Mouse (Mus musculus) neural tube, embryonic 12.5 days (tissue): ENCODE measurements at regions not wholly inside any gene's neighbourhood (a gene's known extent, or its start where the extent isn't known, plus 50 kb on each side); places are given as distances from the start of the nearest gene placed in this dataset.
"Not testable (repeated sequence)": the region's sequence is repeated elsewhere in the genome, so short reads cannot be mapped to it uniquely, and the experiment has no call there.

Experiments
- ATAC-seq: fragments of 200-750 bp; cut with Nextera tagmentation; 2 replicates; pipeline ENCODE4 v1.8.0; 2017; ENCODE audit warnings: low read depth, mild to moderate bottlenecking, moderate TSS enrichment, moderate library complexity; ENCODE audit not compliant: low FRiP score
- H3K27ac ChIP-seq: fragments of 300-500 bp; sonication (generic); 2 replicates; pipeline ENCODE4 v1.5.1; 2016
- H3K27me3 ChIP-seq: fragments of 300-500 bp; sonication (generic); replicated peaks from 2 replicates; pipeline ENCODE4 v1.6.1; 2016; ENCODE audit warnings: mild to moderate bottlenecking
- H3K36me3 ChIP-seq: fragments of 300-500 bp; sonication (generic); 2 replicates; pipeline ENCODE4 v1.6.1; 2016; ENCODE audit warnings: mild to moderate bottlenecking
- H3K4me1 ChIP-seq: fragments of 300-500 bp; sonication (generic); 2 replicates; pipeline ENCODE4 v1.6.1; 2016
- H3K4me2 ChIP-seq: fragments of 300-500 bp; sonication (generic); replicated peaks from 2 replicates; pipeline ENCODE4 v1.6.1; 2016; ENCODE audit warnings: mild to moderate bottlenecking
- H3K4me3 ChIP-seq: fragments of 300-500 bp; sonication (generic); 2 replicates; pipeline ENCODE4 v1.5.1; 2016
- H3K9ac ChIP-seq: fragments of 300-500 bp; sonication (generic); 2 replicates; pipeline ENCODE4 v1.6.1; 2016; ENCODE audit warnings: mild to moderate bottlenecking
- H3K9me3 ChIP-seq: fragments of 300-500 bp; sonication (generic); 2 replicates; pipeline ENCODE4 v1.6.1; 2016; ENCODE audit warnings: mild to moderate bottlenecking
- WGBS: fragments of 180-500 bp; shearing (Covaris S2); methylation state at CpG from one replicate; pipeline ENCODE4 v1.1.7; 2016; 5-methylcytosine and 5-hydroxymethylcytosine counted together

- Histone ChIP-seq H3K4me3 (no peak overlapping the region), H3K4me2 (no peak overlapping the region), H3K9ac (no peak overlapping the region), H3K4me1 (no peaks in the 10 kb centered on the region), H3K27me3 (no peaks in the 10 kb centered on the region), H3K9me3 (no peaks in the 10 kb centered on the region), H3K36me3 (no peaks in the 10 kb centered on the region), H3K27ac (no peak overlapping the region)
- WGBS, result 85% methylated on average over 2 of the region's 2 CpGs
- no peak for ATAC-seq
These were observed 87.6 kb downstream of the Serpinb8 start for GRCm38 (mm10) chr1:107677404-107677803.

GRCm38 (mm10) chr1:107696858-107697257 lies 107.1 kb downstream of the Serpinb8 start:
- WGBS, result 12% methylated on average over 2 of the region's 2 CpGs

GRCm38 (mm10) chr1:107706108-107706548 lies 116.3 kb downstream of the Serpinb8 start:
- no peaks in the 10 kb centered on the region for H3K4me1 ChIP-seq

More at GRCm38 (mm10) chr1:107696858-107697257, 107.1 kb downstream of the Serpinb8 start:
- Histone ChIP-seq H3K4me3 (no peak overlapping the region), H3K36me3 (no peaks in the 10 kb centered on the region), H3K9me3 (no peaks in the 10 kb centered on the region), H3K4me2 (no peak overlapping the region), H3K9ac (no peak overlapping the region), H3K4me1 (no peaks in the 10 kb centered on the region), H3K27ac (no peak overlapping the region), H3K27me3 (no peaks in the 10 kb centered on the region)
- ATAC-seq, result no peak

GRCm38 (mm10) chr1:107708601-107709000 lies 118.8 kb downstream of the Serpinb8 start:
- Histone ChIP-seq H3K4me1 (no peaks in the 10 kb centered on the region), H3K27me3 (no peaks in the 10 kb centered on the region)

More at GRCm38 (mm10) chr1:107706108-107706548, 116.3 kb downstream of the Serpinb8 start:
- Histone ChIP-seq H3K36me3 (no peaks in the 10 kb centered on the region), H3K4me3 (no peak overlapping the region), H3K4me2 (no peak overlapping the region), H3K27ac (no peak overlapping the region), H3K27me3 (no peaks in the 10 kb centered on the region), H3K9me3 (no peaks in the 10 kb centered on the region), H3K9ac (no peak overlapping the region)
- no peak for ATAC-seq

GRCm38 (mm10) chr1:107714869-107715268 lies 125.1 kb downstream of the Serpinb8 start:
- Histone ChIP-seq H3K4me2 (no peak overlapping the region), H3K36me3 (no peaks in the 10 kb centered on the region), H3K27ac (no peak overlapping the region), H3K9me3 (no peaks in the 10 kb centered on the region), H3K4me3 (no peak overlapping the region), H3K9ac (no peak overlapping the region), H3K27me3 (no peaks in the 10 kb centered on the region), H3K4me1 (no peaks in the 10 kb centered on the region)
- ATAC-seq, result no peak
- 84% methylated on average over 1 of the region's 1 CpGs for WGBS

More at GRCm38 (mm10) chr1:107708601-107709000, 118.8 kb downstream of the Serpinb8 start:
- WGBS, result 88% methylated on average over 5 of the region's 5 CpGs
- ATAC-seq, result no peak
- no peak overlapping the region for H3K4me2 ChIP-seq
- no peaks in the 10 kb centered on the region for H3K36me3 ChIP-seq
- no peaks in the 10 kb centered on the region for H3K9me3 ChIP-seq
- no peak overlapping the region for H3K9ac ChIP-seq
- no peak overlapping the region for H3K4me3 ChIP-seq
- H3K27ac ChIP-seq, result no peak overlapping the region

DNA sequence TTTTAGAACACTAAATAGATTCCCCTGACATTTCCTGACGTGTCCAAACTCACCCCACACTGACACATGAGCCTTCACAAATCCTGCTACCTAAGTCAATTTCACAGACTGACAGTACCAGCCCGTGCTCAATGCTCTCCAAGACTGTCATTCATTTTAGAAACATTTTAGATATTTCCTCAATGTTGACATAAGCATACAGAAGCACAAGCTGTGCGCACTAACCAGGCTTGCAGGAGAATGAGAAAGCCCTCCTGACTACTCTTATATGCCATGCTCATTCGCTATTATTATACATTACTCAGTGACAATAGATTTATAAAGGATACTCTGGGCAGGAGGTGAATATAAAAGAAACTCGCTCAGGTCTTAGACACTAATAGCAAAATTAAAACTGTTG lies 129.5 kb downstream of the Serpinb8 start:
- Histone ChIP-seq H3K36me3 (no peaks in the 10 kb centered on the region), H3K4me2 (no peak overlapping the region), H3K27me3 (no peaks in the 10 kb centered on the region), H3K4me3 (no peak overlapping the region), H3K27ac (no peak overlapping the region), H3K9ac (no peak overlapping the region), H3K9me3 (no peaks in the 10 kb centered on the region), H3K4me1 (no peaks in the 10 kb centered on the region)
- 73% methylated on average over 5 of the region's 5 CpGs for WGBS
- ATAC-seq, result no peak

DNA sequence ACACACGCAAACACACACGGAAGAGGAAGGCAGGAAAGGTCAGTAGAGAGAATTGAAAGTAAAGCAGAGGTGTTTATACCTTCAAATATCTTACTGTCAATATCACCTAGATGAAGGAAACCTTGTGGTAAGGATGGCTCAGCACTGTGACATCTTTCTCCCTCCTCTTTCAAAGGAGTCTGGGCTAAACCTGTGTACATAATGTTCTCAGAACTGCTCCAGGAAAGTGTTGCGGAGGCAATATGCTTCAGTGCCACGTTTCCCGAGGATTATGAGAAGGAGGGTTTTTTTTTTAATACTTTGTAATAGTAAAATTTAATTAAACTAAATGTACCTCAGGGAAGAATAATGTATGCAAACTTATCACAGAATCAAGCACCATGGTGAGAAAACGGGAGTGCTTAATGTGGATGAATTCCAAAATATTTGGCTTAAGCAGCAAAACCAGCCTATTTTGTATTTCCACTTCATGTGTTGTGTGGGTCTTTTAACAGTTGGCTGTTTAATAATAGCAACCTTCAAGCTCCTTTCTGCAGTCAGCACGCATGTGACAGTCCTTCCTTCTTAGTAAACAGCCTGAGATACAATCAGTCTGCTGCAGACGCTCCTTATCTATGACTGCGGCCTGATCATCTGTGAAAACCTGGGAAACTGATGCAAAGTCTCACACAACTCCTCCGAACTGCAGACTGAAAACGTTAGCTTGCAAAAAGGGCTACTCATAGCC lies 138.5 kb downstream of the Serpinb8 start:
- no peak overlapping the region for H3K9ac ChIP-seq
- no peak overlapping the region for H3K27ac ChIP-seq
- no peaks in the 10 kb centered on the region for H3K36me3 ChIP-seq
- no peak overlapping the region for H3K4me3 ChIP-seq
- WGBS, result 86% methylated on average over 11 of the region's 11 CpGs
- H3K27me3 ChIP-seq, result no peaks in the 10 kb centered on the region
- H3K9me3 ChIP-seq, result no peaks in the 10 kb centered on the region
- no peaks in the 10 kb centered on the region for H3K4me1 ChIP-seq
- H3K4me2 ChIP-seq, result no peak overlapping the region
- no peak for ATAC-seq

- ATAC-seq, result no peak
- H3K27ac ChIP-seq, result no peak overlapping the region
- H3K9ac ChIP-seq, result no peak overlapping the region
- H3K27me3 ChIP-seq, result no peaks in the 10 kb centered on the region
- no peaks in the 10 kb centered on the region for H3K9me3 ChIP-seq
- WGBS, result 84% methylated on average over 1 of the region's 1 CpGs
- H3K36me3 ChIP-seq, result no peaks in the 10 kb centered on the region
- no peak overlapping the region for H3K4me2 ChIP-seq
- no peaks in the 10 kb centered on the region for H3K4me1 ChIP-seq
- H3K4me3 ChIP-seq, result no peak overlapping the region
These were observed 175.5 kb downstream of the Serpinb8 start for GRCm38 (mm10) chr1:107765307-107765706.

DNA sequence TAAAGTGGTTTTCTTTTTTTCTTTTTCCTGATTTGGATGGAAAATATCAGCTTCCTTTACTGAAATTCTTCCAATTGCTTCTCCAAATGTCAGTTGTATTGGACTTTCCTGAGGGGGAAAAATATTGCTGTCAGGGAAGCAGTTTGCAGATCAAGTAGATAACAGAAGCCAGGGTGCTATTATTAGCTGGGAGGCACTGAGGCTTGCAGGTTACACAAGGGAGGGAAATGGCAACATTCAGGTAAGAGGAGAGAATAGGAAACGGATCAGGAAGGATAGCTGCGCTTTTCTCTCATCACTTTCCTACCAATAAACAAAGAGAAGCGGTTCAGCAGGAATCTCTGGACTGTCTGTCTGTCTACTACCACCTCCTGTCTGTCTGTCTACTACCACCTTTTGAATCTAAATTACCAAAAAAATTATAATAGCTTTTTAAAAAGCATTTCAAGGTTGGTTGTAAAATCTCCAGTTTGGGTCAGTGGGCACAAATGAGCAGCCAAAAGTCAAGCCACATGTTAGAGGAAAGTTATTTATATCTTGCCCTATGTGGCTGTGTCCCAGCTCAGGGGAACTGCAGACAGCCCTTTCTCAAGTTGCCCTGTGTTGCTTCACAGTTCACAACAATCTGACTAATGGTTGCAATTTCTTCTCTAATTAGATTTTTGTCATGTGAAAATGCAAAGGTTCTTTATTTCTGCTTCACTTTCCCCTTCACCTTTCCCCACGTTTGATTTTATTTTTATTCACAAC lies 177.6 kb downstream of the Serpinb8 start:
- H3K27me3 ChIP-seq, result no peaks in the 10 kb centered on the region
- H3K9ac ChIP-seq, result no peak overlapping the region
- ATAC-seq, result no peak
- no peak overlapping the region for H3K4me2 ChIP-seq
- WGBS, result 73% methylated on average over 4 of the region's 4 CpGs
- no peak overlapping the region for H3K27ac ChIP-seq
- H3K9me3 ChIP-seq, result no peaks in the 10 kb centered on the region
- H3K4me1 ChIP-seq, result no peaks in the 10 kb centered on the region
- H3K4me3 ChIP-seq, result no peak overlapping the region
- no peaks in the 10 kb centered on the region for H3K36me3 ChIP-seq

DNA sequence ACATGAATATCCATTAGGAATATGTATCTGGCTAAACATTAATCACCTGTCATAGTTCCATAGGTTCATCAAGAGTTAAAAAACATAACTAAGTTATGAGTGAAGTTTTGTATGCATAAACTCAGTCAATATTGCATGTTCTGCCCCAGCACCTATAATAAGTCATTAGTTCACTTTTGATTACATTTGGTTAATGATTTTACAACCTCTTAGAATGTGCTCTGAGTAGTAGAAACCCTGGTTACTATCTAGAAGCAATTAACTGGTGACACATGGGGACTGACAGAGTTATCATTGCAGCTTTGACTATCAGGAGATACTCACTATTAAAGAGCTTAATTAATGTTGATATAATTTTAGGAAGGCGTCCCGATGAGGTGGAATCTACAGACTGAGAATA lies 183.2 kb downstream of the Serpinb8 start:
- H3K9ac ChIP-seq, result no peak overlapping the region
- H3K4me2 ChIP-seq, result no peak overlapping the region
- H3K4me3 ChIP-seq, result no peak overlapping the region
- no peak for ATAC-seq
- no peak overlapping the region for H3K27ac ChIP-seq
- no peaks in the 10 kb centered on the region for H3K4me1 ChIP-seq
- H3K27me3 ChIP-seq, result no peaks in the 10 kb centered on the region
- 89% methylated on average over 2 of the region's 2 CpGs for WGBS
- no peaks in the 10 kb centered on the region for H3K9me3 ChIP-seq
- H3K36me3 ChIP-seq, result no peaks in the 10 kb centered on the region

DNA sequence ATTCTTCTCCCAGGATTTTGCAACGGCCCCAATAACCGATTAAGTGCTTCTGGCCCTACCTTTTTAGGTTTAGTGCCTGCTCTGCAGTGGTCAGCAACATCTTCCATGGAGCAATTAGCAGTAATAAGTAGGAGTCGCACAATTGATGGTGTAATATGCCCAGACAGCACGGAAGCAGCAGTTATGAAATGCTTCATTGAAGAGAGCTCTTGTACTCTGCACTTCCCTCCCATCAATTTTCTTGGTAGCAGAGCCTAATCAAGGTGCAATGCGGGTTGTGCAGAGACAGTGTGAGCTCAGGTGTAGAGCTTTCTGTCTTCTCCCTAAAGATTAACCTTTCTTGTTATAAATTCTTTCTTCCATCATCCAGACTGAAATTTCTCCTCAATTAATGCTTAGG lies 193.3 kb downstream of the Serpinb8 start:
- H3K27ac ChIP-seq, result no peak overlapping the region
- no peak for ATAC-seq
- H3K36me3 ChIP-seq, result no peaks in the 10 kb centered on the region
- H3K4me1 ChIP-seq, result no peaks in the 10 kb centered on the region
- H3K9ac ChIP-seq, result no peak overlapping the region
- H3K9me3 ChIP-seq, result no peaks in the 10 kb centered on the region
- H3K4me3 ChIP-seq, result no peak overlapping the region
- no peaks in the 10 kb centered on the region for H3K27me3 ChIP-seq
- no peak overlapping the region for H3K4me2 ChIP-seq
- 75% methylated on average over 5 of the region's 5 CpGs for WGBS

DNA sequence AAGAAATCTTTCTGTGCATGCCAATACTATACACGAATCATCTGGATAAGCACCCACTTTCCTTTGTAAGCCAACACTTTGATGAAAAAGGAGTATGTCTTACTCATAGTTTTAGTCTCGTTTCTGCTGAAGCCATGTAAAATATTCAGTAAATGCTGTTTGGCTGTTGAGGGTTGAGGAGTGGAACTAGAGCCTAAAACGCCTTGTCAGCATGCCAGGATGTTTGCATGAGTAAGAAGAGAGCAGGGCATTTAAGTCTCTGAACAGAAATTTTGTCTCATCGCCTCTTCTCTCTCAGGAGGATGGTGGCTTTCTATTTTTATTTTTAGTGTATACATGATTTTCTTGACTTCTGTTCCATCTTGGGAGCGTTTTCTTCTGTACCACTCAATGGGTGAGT lies 216.0 kb downstream of the Serpinb8 start:
- Histone ChIP-seq H3K4me3 (no peak overlapping the region), H3K27me3 (no peaks in the 10 kb centered on the region), H3K4me2 (no peak overlapping the region), H3K27ac (no peak overlapping the region), H3K9ac (no peak overlapping the region), H3K36me3 (no peaks in the 10 kb centered on the region), H3K4me1 (no peaks in the 10 kb centered on the region), H3K9me3 (no peaks in the 10 kb centered on the region)
- no peak for ATAC-seq
- 82% methylated on average over 5 of the region's 5 CpGs for WGBS

DNA sequence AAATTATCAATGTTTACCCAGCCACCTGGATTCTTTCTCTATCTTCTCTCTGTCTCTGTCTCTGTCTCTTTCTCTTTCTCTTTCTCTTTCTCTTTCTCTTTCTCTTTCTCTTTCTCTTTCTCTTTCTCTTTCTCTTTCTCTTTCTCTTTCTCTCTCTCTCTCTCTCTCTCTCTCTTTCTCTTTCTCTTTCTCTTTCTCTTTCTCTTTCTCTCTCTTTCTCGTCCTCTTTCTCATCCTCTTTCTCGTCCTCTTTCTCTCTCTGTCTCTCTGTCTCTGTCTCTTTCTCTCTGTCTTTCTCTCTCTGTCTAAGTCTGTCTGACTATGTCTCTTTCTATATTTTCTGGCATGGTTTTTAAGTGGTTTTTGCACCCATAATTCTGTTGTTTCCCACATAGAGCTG lies 217.6 kb downstream of the Serpinb8 start:
- not testable (repeated sequence) for ATAC-seq, H3K4me1 ChIP-seq, H3K36me3 ChIP-seq, H3K27ac ChIP-seq, H3K9ac ChIP-seq, H3K4me3 ChIP-seq, H3K27me3 ChIP-seq, H3K9me3 ChIP-seq, H3K4me2 ChIP-seq
- 90% methylated on average over 2 of the region's 2 CpGs for WGBS
